Mouse (Mus musculus): ENCODE measurements at regions not wholly inside any gene's neighbourhood (a gene's known extent, or its start where the extent isn't known, plus 50 kb on each side); places are given as distances from the start of the nearest gene placed in this dataset.

DNA sequence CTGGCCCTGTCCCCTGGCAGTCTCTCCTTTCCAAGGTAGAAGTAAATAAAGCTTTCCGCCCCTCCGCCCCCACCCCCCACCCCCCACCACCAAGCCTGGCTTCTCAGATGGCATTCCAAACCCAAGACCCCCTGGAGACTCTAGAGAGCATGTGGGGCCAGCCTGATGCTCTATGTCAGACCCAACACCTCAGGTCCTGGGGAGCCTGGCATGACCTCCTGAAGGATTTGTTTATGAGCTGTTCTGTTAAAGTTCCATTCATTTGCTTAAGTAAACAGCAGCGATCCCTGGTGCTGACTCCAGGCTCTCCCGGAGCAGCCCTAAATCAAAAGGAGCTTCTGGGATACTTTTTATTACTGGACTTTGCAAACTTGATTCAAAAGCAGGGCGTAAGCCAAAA lies 137.3 kb upstream of the Hs3st3a1 start:
- 18% methylated on average over 5 of the region's 5 CpGs for WGBS
- H3K27me3 ChIP-seq (replicated peaks) = peaks cover 37% of the 10 kb centered on the region
- H3K36me3 ChIP-seq = no peaks in the 10 kb centered on the region
- no peak overlapping the region for H3K4me2 ChIP-seq
- no peaks in the 10 kb centered on the region for H3K4me1 ChIP-seq
- no peak overlapping the region for H3K27ac ChIP-seq (replicated peaks)
- no peaks in the 10 kb centered on the region for H3K9me3 ChIP-seq
- H3K9ac ChIP-seq = no peak overlapping the region
- H3K4me3 ChIP-seq = no peak overlapping the region
- no peak for ATAC-seq (ENCODE audit: extremely low read depth, insufficient number of reproducible peaks, low FRiP score, low TSS enrichment)

DNA sequence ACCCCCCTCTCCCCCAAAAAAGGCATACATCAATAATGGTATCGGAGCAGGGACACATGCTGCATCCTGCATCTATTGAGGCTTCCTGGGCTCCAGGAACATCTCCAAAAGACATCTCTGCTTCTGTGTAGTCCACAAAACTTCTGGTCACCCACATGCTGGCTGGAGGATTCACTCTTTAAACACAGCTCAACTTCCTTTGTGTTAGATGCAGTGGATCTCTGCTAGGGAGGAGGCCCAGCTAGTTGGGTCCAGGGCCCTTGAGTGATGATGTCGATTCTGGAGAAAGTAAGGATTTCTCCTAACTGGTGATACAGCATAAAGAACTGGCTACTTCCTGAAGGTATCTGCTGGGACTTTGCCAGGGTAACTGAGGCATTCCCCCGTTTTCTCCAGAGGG lies 146.9 kb upstream of the Hs3st3a1 start:
- Histone ChIP-seq H3K36me3 (no peaks in the 10 kb centered on the region), H3K27ac (replicated peaks) (no peak overlapping the region), H3K9ac (no peak overlapping the region), H3K9me3 (no peaks in the 10 kb centered on the region), H3K27me3 (replicated peaks) (no peaks in the 10 kb centered on the region), H3K4me3 (no peak overlapping the region), H3K4me1 (no peaks in the 10 kb centered on the region), H3K4me2 (no peak overlapping the region)
- WGBS = 87% methylated on average over 3 of the region's 3 CpGs
- no peak for ATAC-seq (ENCODE audit: extremely low read depth, insufficient number of reproducible peaks, low FRiP score, low TSS enrichment)

DNA sequence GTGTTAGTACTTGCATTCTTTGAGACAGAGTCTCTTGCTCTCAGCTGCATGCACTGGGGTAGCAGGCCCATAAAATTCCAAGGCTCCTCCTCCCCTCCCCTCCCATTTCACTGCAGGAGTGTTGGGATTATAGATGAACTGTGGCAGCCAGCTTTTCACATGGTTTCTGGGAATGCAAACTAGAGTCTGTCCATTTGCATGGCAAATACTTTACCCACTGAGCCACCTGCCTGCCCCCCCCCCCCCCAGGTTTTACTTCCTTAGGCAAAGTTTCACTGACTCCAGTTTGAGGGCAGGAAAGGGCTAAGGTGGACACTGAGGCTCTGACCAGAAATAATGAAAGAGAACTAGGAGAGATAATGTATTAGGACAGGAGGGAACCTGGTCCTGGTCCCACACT lies 147.6 kb upstream of the Hs3st3a1 start:
- no peaks in the 10 kb centered on the region for H3K4me1 ChIP-seq
- no peak overlapping the region for H3K27ac ChIP-seq (replicated peaks)
- no peaks in the 10 kb centered on the region for H3K9me3 ChIP-seq
- no peak for ATAC-seq (ENCODE audit: extremely low read depth, insufficient number of reproducible peaks, low FRiP score, low TSS enrichment)
- H3K4me2 ChIP-seq = no peak overlapping the region
- H3K4me3 ChIP-seq = no peak overlapping the region
- no peak overlapping the region for H3K9ac ChIP-seq
- no peaks in the 10 kb centered on the region for H3K36me3 ChIP-seq
- no peaks in the 10 kb centered on the region for H3K27me3 ChIP-seq (replicated peaks)

DNA sequence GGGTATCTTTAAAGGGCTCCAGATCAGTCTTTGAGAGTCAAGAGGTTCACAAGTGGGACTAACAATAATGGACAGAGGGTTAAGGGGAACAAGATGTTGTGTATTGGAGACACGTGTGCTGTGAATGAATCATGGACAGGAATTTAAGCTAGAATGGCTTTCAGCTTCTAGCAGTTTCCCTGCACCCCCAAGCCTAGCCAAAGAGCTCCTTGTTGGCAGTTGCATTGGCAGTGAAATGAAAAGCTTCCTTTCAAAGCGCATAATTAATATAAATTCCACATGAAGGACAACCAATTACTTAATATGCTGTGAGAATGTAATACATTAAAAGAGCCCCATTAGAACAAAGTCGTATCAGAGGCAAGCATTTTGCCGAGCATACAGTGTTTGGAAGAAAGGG lies 153.4 kb upstream of the Hs3st3a1 start:
- Histone ChIP-seq H3K9ac (no peak overlapping the region), H3K4me2 (no peak overlapping the region), H3K9me3 (no peaks in the 10 kb centered on the region), H3K4me1 (peaks cover 9% of the 10 kb centered on the region; the same call in 1 of the 2 replicates), H3K36me3 (no peaks in the 10 kb centered on the region), H3K4me3 (no peak overlapping the region), H3K27ac (replicated peaks) (no peak overlapping the region), H3K27me3 (replicated peaks) (peaks cover 5% of the 10 kb centered on the region; the same call in 1 of the 2 replicates)
- WGBS = 74% methylated on average over 4 of the region's 4 CpGs
- ATAC-seq (ENCODE audit: extremely low read depth, insufficient number of reproducible peaks, low FRiP score, low TSS enrichment) = no peak

DNA sequence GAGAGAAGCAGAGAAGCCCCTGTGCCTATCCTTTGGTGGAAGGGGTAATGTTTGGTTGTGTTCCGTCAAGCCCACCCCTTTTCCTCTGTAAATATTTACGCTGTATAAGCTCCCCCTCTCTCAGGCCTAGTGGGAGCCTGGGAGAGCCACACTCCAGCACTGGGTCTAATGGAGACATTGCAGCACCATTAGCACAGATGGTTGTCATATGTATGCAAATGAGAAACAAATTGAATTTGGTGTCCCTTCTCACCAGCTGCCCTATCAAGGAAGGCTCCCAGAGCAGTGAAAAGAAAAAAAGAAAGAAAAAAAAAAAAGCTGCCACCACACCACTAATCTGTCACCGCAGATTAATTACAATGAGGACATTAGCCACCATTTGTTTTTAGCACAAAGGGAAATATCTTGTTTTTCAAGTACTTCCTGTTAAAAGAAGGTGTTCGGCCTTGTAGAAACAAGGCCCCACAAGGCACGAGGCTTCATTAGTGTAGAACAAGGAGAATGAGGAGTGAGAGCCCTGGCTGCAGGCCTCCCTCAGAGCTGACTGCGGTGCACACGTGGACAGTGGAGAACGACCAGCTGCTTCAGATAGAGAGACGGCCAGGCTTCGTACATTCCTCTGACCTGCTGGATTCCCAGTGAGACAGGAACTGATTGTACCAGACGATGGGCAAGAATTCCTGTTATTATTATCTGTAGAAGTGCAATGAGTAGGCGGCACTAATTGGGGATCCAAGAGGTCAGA lies 156.7 kb upstream of the Hs3st3a1 start:
- no peak overlapping the region for H3K9ac ChIP-seq
- 28% methylated on average over 12 of the region's 12 CpGs for WGBS
- H3K27ac ChIP-seq (replicated peaks) = no peak overlapping the region
- H3K4me1 ChIP-seq = peaks cover 9% of the 10 kb centered on the region; the same call in 1 of the 2 replicates
- H3K4me2 ChIP-seq = no peak overlapping the region
- H3K4me3 ChIP-seq = no peak overlapping the region
- no peaks in the 10 kb centered on the region for H3K9me3 ChIP-seq
- H3K27me3 ChIP-seq (replicated peaks) = peaks cover 5% of the 10 kb centered on the region; the same call in 1 of the 2 replicates
- no peak for ATAC-seq (ENCODE audit: extremely low read depth, insufficient number of reproducible peaks, low FRiP score, low TSS enrichment)
- no peaks in the 10 kb centered on the region for H3K36me3 ChIP-seq

DNA sequence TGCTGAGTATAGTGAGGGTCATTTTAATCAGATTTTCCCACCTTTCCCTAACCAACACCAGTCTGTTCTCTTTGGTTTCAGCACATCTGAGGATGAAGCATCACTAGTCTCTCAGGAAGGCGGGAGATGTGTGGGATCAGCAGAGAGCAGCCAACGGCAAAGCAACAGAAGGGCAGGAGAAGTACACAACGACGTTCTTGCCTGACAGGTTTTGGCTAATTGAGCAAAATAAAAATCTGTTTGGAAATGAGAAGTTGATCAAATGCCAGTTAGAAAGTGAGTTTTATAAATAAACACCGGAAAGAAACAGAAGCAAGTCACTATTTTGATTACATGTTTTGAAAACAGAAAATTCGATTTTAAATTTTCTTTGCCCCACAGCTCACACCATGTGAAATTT lies 161.4 kb upstream of the Hs3st3a1 start:
- Histone ChIP-seq H3K9me3 (no peaks in the 10 kb centered on the region), H3K27me3 (replicated peaks) (no peaks in the 10 kb centered on the region; the same call in 1 of the 2 replicates), H3K4me2 (no peak overlapping the region), H3K4me1 (peaks cover 7% of the 10 kb centered on the region; the same call in 1 of the 2 replicates), H3K27ac (replicated peaks) (no peak overlapping the region), H3K36me3 (no peaks in the 10 kb centered on the region), H3K4me3 (no peak overlapping the region), H3K9ac (no peak overlapping the region)
- ATAC-seq (ENCODE audit: extremely low read depth, insufficient number of reproducible peaks, low FRiP score, low TSS enrichment) = no peak
- WGBS = 78% methylated on average over 6 of the region's 6 CpGs

DNA sequence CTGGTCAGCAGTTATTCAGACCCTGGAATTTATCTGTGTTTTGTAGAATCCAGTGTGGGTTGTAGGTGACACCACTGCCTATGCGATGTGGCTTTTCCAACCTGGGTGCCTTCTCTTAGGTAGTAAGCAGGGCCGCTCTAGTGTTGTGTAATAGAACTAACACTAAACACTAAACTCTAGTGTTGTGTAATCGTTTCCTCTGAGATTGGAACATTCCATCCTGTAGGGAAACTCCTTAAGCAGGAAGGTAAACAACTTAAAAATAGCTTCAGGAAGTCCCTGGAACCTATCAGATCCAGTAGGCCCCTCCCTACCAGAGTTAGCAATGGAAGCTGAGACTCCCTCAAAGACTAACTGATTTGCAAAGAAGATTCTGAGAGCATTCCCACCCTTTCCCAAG lies 161.9 kb upstream of the Hs3st3a1 start:
- no peak for ATAC-seq (ENCODE audit: extremely low read depth, insufficient number of reproducible peaks, low FRiP score, low TSS enrichment)
- Histone ChIP-seq H3K36me3 (no peaks in the 10 kb centered on the region), H3K27ac (replicated peaks) (no peak overlapping the region), H3K4me2 (no peak overlapping the region), H3K9ac (no peak overlapping the region), H3K4me3 (no peak overlapping the region), H3K4me1 (peaks cover 2% of the 10 kb centered on the region; the same call in 1 of the 2 replicates), H3K27me3 (replicated peaks) (no peaks in the 10 kb centered on the region; the same call in 1 of the 2 replicates), H3K9me3 (no peaks in the 10 kb centered on the region)
- 66% methylated on average over 3 of the region's 3 CpGs for WGBS

DNA sequence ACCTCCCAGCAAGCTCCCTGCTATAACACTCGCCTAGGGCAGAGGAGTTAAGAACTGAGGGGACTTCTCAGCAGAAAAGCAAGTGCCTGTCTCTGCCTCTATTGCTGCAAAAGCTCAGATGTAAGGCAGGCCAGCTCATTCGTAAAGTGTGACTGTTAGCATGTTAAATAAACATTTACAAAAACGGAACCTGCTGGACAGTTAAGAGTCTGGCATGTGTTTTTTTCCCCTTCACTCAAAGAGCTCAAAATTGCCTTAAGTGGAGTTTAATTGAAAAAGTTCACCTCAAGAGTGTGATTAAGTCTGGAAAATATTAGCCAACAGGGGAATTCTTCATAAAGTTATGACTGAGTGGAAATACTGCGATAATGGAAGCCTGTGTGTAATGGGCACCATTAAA lies 167.0 kb upstream of the Hs3st3a1 start:
- no peak for ATAC-seq (ENCODE audit: extremely low read depth, insufficient number of reproducible peaks, low FRiP score, low TSS enrichment)
- H3K4me1 ChIP-seq = peaks cover 5% of the 10 kb centered on the region; the same call in 1 of the 2 replicates
- H3K27me3 ChIP-seq (replicated peaks) = peaks cover 5% of the 10 kb centered on the region; the same call in 1 of the 2 replicates
- 54% methylated on average over 4 of the region's 4 CpGs for WGBS
- no peak overlapping the region for H3K4me3 ChIP-seq
- no peaks in the 10 kb centered on the region for H3K9me3 ChIP-seq
- no peak overlapping the region for H3K4me2 ChIP-seq
- H3K27ac ChIP-seq (replicated peaks) = no peak overlapping the region
- no peak overlapping the region for H3K9ac ChIP-seq
- H3K36me3 ChIP-seq = no peaks in the 10 kb centered on the region

DNA sequence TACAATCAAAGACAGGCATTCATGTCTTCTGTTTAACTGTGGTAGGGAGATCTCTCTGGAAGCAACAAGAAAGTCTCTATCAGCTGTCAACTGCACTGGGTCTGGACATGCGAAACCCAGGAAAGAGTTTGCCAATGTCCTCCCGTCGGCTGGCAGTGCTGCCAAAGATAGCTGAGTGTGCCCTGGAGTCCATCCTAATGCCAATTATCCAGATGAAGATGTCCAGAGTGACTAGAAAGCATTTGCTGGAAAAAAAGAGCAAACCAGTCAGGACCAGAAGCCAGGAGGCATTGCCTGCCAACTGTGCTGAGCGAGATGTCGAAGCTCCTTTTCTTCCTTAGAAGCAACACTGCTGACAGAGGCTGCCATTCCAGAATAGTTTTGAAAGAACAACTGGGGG lies 167.6 kb upstream of the Hs3st3a1 start:
- Histone ChIP-seq H3K9me3 (no peaks in the 10 kb centered on the region), H3K36me3 (no peaks in the 10 kb centered on the region), H3K27ac (replicated peaks) (no peak overlapping the region), H3K27me3 (replicated peaks) (peaks cover 5% of the 10 kb centered on the region; the same call in 1 of the 2 replicates), H3K4me3 (no peak overlapping the region), H3K4me1 (peaks cover 5% of the 10 kb centered on the region; the same call in 1 of the 2 replicates), H3K9ac (no peak overlapping the region), H3K4me2 (no peak overlapping the region)
- 48% methylated on average over 5 of the region's 5 CpGs for WGBS
- ATAC-seq (ENCODE audit: extremely low read depth, insufficient number of reproducible peaks, low FRiP score, low TSS enrichment) = no peak

DNA sequence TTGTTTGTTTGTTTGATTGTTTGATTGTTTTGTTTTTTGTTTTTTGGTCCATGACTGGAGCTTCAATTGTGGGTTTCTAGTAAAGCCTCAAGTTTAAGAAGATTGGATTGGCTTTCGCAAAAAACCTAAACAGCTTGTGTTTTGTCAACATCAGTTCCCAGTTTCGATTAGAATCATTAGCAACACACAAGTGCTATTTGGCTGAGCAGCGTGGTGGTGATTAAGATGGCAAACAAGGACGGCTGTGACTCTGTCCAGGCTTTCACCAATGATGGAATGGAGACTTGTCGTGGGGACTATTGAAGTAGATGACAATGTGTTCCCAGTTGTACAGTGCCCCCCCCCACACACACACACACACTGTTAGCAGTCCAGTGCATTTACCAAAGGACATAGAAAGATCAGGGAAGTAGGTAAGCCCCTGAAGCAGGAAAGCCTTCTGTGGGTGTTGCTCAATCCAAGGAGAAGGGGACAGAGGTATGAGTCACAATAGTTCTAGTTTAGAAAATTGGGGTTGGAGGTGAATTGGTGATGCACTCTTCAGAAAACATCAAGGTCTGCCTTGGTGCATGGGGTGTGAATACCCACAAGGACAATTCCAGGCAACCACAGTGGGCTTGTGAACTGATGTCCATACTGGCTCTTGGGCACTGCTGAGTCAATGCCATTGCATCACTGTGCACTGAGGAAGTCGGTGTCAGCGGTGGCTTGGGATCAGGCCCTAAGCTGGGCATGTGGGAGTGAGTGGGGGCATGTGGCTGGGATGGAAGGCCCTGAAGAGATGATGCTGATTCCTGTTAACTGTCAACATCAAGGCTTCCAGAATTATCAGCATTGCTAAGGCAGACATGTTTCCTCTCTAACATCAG lies 174.5 kb upstream of the Cox10 start:
- Histone ChIP-seq H3K4me2 (no peak overlapping the region), H3K9me3 (no peaks in the 10 kb centered on the region), H3K27ac (replicated peaks) (no peak overlapping the region), H3K9ac (no peak overlapping the region), H3K4me1 (peaks cover 28% of the 10 kb centered on the region), H3K4me3 (no peak overlapping the region), H3K27me3 (replicated peaks) (no peaks in the 10 kb centered on the region; the same call in 1 of the 2 replicates), H3K36me3 (no peaks in the 10 kb centered on the region)
- no peak for ATAC-seq (ENCODE audit: extremely low read depth, insufficient number of reproducible peaks, low FRiP score, low TSS enrichment)
- 75% methylated on average over 7 of the region's 7 CpGs for WGBS

DNA sequence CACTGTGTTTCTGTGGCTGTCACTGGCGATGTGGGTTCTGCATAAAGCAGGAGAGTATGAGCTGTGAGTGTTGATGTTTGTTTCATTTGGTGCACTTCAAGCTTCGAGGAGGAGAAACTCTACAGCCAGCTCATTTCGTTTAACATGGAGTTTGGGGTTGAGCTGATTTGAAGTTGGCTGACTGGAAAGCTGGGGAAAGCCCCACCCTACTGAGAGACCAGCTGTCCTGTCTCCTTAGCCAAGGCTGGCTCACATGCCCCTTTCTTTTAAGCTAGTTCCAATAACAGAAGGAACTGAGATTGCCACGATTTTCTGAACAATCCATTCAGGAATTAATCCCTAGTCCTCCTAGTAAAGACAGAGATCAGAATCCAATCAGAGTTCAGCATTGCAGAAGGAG lies 157.6 kb upstream of the Cox10 start:
- Histone ChIP-seq H3K9ac (no peak overlapping the region), H3K4me2 (no peak overlapping the region), H3K9me3 (no peaks in the 10 kb centered on the region), H3K4me1 (no peaks in the 10 kb centered on the region), H3K4me3 (no peak overlapping the region), H3K27ac (replicated peaks) (no peak overlapping the region), H3K36me3 (no peaks in the 10 kb centered on the region), H3K27me3 (replicated peaks) (peaks cover 4% of the 10 kb centered on the region)
- no peak for ATAC-seq (ENCODE audit: extremely low read depth, insufficient number of reproducible peaks, low FRiP score, low TSS enrichment)
- 72% methylated on average over 4 of the region's 4 CpGs for WGBS

Data from heart, embryonic 13.5 days (tissue).